Mouse (Mus musculus) C2C12 (cell line): ENCODE data around the gene Sipa1l3. TPM values are rescaled to one million over a fixed set of nuclear protein-coding genes. Genes with fewer than 3 reads are reported as not detected.

Source experiments
- H3K27me3 ChIP-seq: one replicate; pipeline ENCODE4 v1.6.1; 2011; ENCODE audit not compliant: control insufficient read depth, insufficient read depth, insufficient read length
- H3K36me3 ChIP-seq: one replicate; pipeline ENCODE4 v1.6.1; 2011; ENCODE audit not compliant: control insufficient read depth, insufficient read depth
- H3K4me3 ChIP-seq: one replicate; pipeline ENCODE4 v1.5.1; 2011; ENCODE audit warnings: mild to moderate bottlenecking, control low read depth; ENCODE audit not compliant: poor library complexity, insufficient read depth, severe bottlenecking
- H3K79me2 ChIP-seq: one replicate; pipeline ENCODE4 v1.6.1; 2011; ENCODE audit not compliant: control insufficient read depth, insufficient read depth
- H3K79me3 ChIP-seq: one replicate; pipeline ENCODE4 v1.6.1; 2011; ENCODE audit warnings: low read depth, control low read depth
- H3ac ChIP-seq: one replicate; pipeline ENCODE3; 2011; ENCODE audit warnings: low read depth; ENCODE audit not compliant: control insufficient read depth, insufficient read length
- CEBPB ChIP-seq: IDR thresholded peaks from one replicate; pipeline ENCODE4 v1.6.1; 2011; ENCODE audit warnings: low read depth, mild to moderate bottlenecking, control low read depth, moderate library complexity
- CTCF ChIP-seq: IDR thresholded peaks from one replicate; pipeline ENCODE4 v1.5.1; 2011; ENCODE audit not compliant: control insufficient read depth, insufficient read depth, insufficient read length
- FOSL1 ChIP-seq: IDR thresholded peaks from one replicate; pipeline ENCODE4 v1.8.0; 2011; ENCODE audit warnings: mild to moderate bottlenecking, low read length; ENCODE audit not compliant: poor library complexity, insufficient read depth, severe bottlenecking
- MAX ChIP-seq: IDR thresholded peaks from one replicate; pipeline ENCODE4 v1.6.1; 2011; ENCODE audit warnings: mild to moderate bottlenecking, control low read depth
- MYOD1 ChIP-seq: IDR thresholded peaks from one replicate; pipeline ENCODE4 v1.6.1; 2011; ENCODE audit warnings: low read depth; ENCODE audit not compliant: control insufficient read depth, insufficient read length
- MYOG ChIP-seq: IDR thresholded peaks from one replicate; pipeline ENCODE4 v1.6.1; 2011; ENCODE audit not compliant: control insufficient read depth, insufficient read length; ENCODE audit errors: extremely low read depth
- USF1 ChIP-seq: IDR thresholded peaks from one replicate; pipeline ENCODE4 v1.6.1; 2011; ENCODE audit warnings: low read depth, mild to moderate bottlenecking, control low read depth, moderate library complexity
- polyA plus RNA-seq: library from polyadenylated mRNA; unstranded; fragments of >200 nt; fragmentation: generic; extraction: Trizol; gene quantifications from one replicate; pipeline ENCODE4 v1.2.1, GENCODE M21; 2012; ENCODE audit warnings: missing spikeins

The Sipa1l3 gene
- polyA plus RNA-seq, 1 experiment, result 30.1 TPM

GRCm38 (mm10) chr7:29293131-29294065 is 225.0 kb downstream of the Sipa1l3 start:
- H3K36me3 ChIP-seq, result no peaks in the 10 kb centered on the region
- H3K4me3 ChIP-seq, result no peak overlapping the region
- H3K79me2 ChIP-seq, result no peaks in the 10 kb centered on the region
- no peaks in the 10 kb centered on the region for H3K79me3 ChIP-seq
- H3ac ChIP-seq, result no peak overlapping the region
- H3K27me3 ChIP-seq, result no peaks in the 10 kb centered on the region
- no peak for TF ChIP-seq CTCF
- TF ChIP-seq CEBPB, result no peak
- no peak for TF ChIP-seq FOSL1
- TF ChIP-seq MAX, result no peak
- TF ChIP-seq MYOG, result no peak
- no peak for TF ChIP-seq MYOD1
- TF ChIP-seq USF1, result no peak

GRCm38 (mm10) chr7:29292458-29293098 is 225.9 kb downstream of the Sipa1l3 start:
- Histone ChIP-seq H3K27me3 (no peaks in the 10 kb centered on the region), H3K79me3 (no peaks in the 10 kb centered on the region), H3K79me2 (no peaks in the 10 kb centered on the region), H3K4me3 (no peak overlapping the region), H3ac (no peak overlapping the region), H3K36me3 (no peaks in the 10 kb centered on the region)
- no peak for TF ChIP-seq MYOD1
- TF ChIP-seq USF1, result no peak
- TF ChIP-seq CTCF, result no peak

GRCm38 (mm10) chr7:29291616-29292457 is 226.6 kb downstream of the Sipa1l3 start:
- no peak for TF ChIP-seq USF1
- TF ChIP-seq FOSL1, result no peak
- TF ChIP-seq MAX, result no peak
- TF ChIP-seq MYOG, result no peak
- H3K4me3 ChIP-seq, result no peak overlapping the region
- H3K27me3 ChIP-seq, result no peaks in the 10 kb centered on the region
- H3ac ChIP-seq, result no peak overlapping the region
- H3K36me3 ChIP-seq, result no peaks in the 10 kb centered on the region
- no peaks in the 10 kb centered on the region for H3K79me3 ChIP-seq
- no peaks in the 10 kb centered on the region for H3K79me2 ChIP-seq

GRCm38 (mm10) chr7:29290691-29291485 is 227.6 kb downstream of the Sipa1l3 start:
- Histone ChIP-seq H3K36me3 (no peaks in the 10 kb centered on the region), H3K27me3 (no peaks in the 10 kb centered on the region), H3K4me3 (no peak overlapping the region), H3K79me3 (no peaks in the 10 kb centered on the region), H3K79me2 (no peaks in the 10 kb centered on the region), H3ac (no peak overlapping the region)
- TF ChIP-seq MAX, result no peak
- TF ChIP-seq USF1, result no peak
- no peak for TF ChIP-seq CTCF

- Histone ChIP-seq H3ac (no peak overlapping the region), H3K4me3 (no peak overlapping the region), H3K36me3 (no peaks in the 10 kb centered on the region), H3K27me3 (no peaks in the 10 kb centered on the region), H3K79me2 (no peaks in the 10 kb centered on the region), H3K79me3 (no peaks in the 10 kb centered on the region)
- TF ChIP-seq MYOG (no peak), FOSL1 (no peak), USF1 (no peak), MYOD1 (no peak), MAX (no peak), CEBPB (no peak), CTCF (no peak)
Measured at GRCm38 (mm10) chr7:29289856-29290255, 228.6 kb downstream of the Sipa1l3 start.
